Mouse (Mus musculus) intestine, embryonic 14.5 days (tissue): Measurements from ENCODE around the gene Ulbp1. TPM values are rescaled to one million over a fixed set of nuclear protein-coding genes. Genes with fewer than 3 reads are reported as not detected.

Experiments used
- ATAC-seq: fragments of 200-750 bp; cut with Nextera tagmentation; replicated peaks from 2 replicates; pipeline ENCODE4 v1.8.0; 2017; ENCODE audit warnings: low read depth, moderate number of reproducible peaks, moderate TSS enrichment, moderate library complexity; ENCODE audit not compliant: low FRiP score, low TSS enrichment
- DNase-seq: peaks from one replicate; pipeline ENCODE4 v3.0.0-alpha.2; 2018; ENCODE audit warnings: low spot score
- H3K27ac ChIP-seq: fragments of 300-500 bp; sonication (generic); 2 replicates; pipeline ENCODE4 v1.5.1; 2014; ENCODE audit warnings: low read depth, mild to moderate bottlenecking, control low read depth
- H3K27me3 ChIP-seq: fragments of 300-500 bp; sonication (generic); replicated peaks from 2 replicates; pipeline ENCODE4 v1.6.1; 2014; ENCODE audit warnings: low read length, control low read depth; ENCODE audit not compliant: control insufficient read depth, insufficient read depth
- H3K36me3 ChIP-seq: fragments of 300-500 bp; sonication (generic); 2 replicates; pipeline ENCODE4 v1.6.1; 2014; ENCODE audit warnings: low read length, control low read depth; ENCODE audit not compliant: control insufficient read depth, insufficient read depth
- H3K4me1 ChIP-seq: fragments of 300-500 bp; sonication (generic); replicated peaks from 2 replicates; pipeline ENCODE4 v1.6.1; 2014; ENCODE audit warnings: low read length, control low read depth, mixed read lengths; ENCODE audit not compliant: control insufficient read depth, insufficient read depth
- H3K4me2 ChIP-seq: fragments of 300-500 bp; sonication (generic); 2 replicates; pipeline ENCODE4 v1.6.1; 2014; ENCODE audit warnings: low read length
- H3K4me3 ChIP-seq: fragments of 300-500 bp; sonication (generic); 2 replicates; pipeline ENCODE4 v1.5.1; 2014; ENCODE audit warnings: low read depth, low read length, control low read depth, mixed read lengths
- H3K9ac ChIP-seq: fragments of 300-500 bp; sonication (generic); 2 replicates; pipeline ENCODE4 v1.6.1; 2014; ENCODE audit warnings: mild to moderate bottlenecking, low read length
- H3K9me3 ChIP-seq: fragments of 300-500 bp; sonication (generic); 2 replicates; pipeline ENCODE4 v1.6.1; 2016; ENCODE audit warnings: low read length, control low read depth; ENCODE audit not compliant: control insufficient read depth
- WGBS: fragments of 180-500 bp; shearing (Covaris S2); extraction: QIAGEN DNeasy Blood & Tissue Kit; methylation state at CpG from one replicate; pipeline ENCODE4 v1.1.7; 2014; 5-methylcytosine and 5-hydroxymethylcytosine counted together
- polyA plus RNA-seq: library from polyadenylated mRNA; unstranded; fragments of >200 nt; fragmentation: Nextera tagmentation; extraction: Ambion mirVana; gene quantifications from 2 replicates; pipeline ENCODE4 v1.2.1, GENCODE M21; 2014

The Ulbp1 gene
- polyA plus RNA-seq, 1 experiment from 2014 or later: 4.7 TPM

GRCm38 (mm10) chr10:7462006-7462405 is 11.4 kb downstream of the Ulbp1 start:
- 50% methylated on average over 3 of the region's 3 CpGs for WGBS

GRCm38 (mm10) chr10:7438928-7439327 is 34.5 kb downstream of the Ulbp1 start:
- Histone ChIP-seq H3K4me1 (no peaks in the 10 kb centered on the region), H3K27me3 (no peaks in the 10 kb centered on the region), H3K4me2 (no peak overlapping the region), H3K27ac (no peak overlapping the region), H3K9ac (no peak overlapping the region), H3K36me3 (no peaks in the 10 kb centered on the region), H3K9me3 (no peaks in the 10 kb centered on the region), H3K4me3 (no peak overlapping the region)
- WGBS: 75% methylated on average over 2 of the region's 2 CpGs
- DNase-seq (no peak), ATAC-seq (no peak)

More at GRCm38 (mm10) chr10:7462006-7462405, 11.4 kb downstream of the Ulbp1 start:
- DNase-seq: no peak
- H3K27ac ChIP-seq: no peak overlapping the region
- H3K9ac ChIP-seq: no peak overlapping the region
- no peak overlapping the region for H3K4me3 ChIP-seq
- no peaks in the 10 kb centered on the region for H3K4me1 ChIP-seq
- no peaks in the 10 kb centered on the region for H3K9me3 ChIP-seq
- no peak overlapping the region for H3K4me2 ChIP-seq
- H3K36me3 ChIP-seq: no peaks in the 10 kb centered on the region
- ATAC-seq: no peak
- H3K27me3 ChIP-seq: no peaks in the 10 kb centered on the region

GRCm38 (mm10) chr10:7393143-7394035 is 80.0 kb downstream of the Ulbp1 start:
- no peak overlapping the region for H3K9ac ChIP-seq
- H3K4me3 ChIP-seq: peak overlapping the region; percentile 62
- H3K27me3 ChIP-seq: peaks cover 25% of the 10 kb centered on the region
- 6% methylated on average over 54 of the region's 55 CpGs for WGBS
- ATAC-seq (no peak), DNase-seq (peak; percentile 60)
- H3K9me3 ChIP-seq: no peaks in the 10 kb centered on the region
- H3K4me2 ChIP-seq: peak overlapping the region; percentile 99
- peaks cover 5% of the 10 kb centered on the region; the same call in 1 of the 2 replicates for H3K4me1 ChIP-seq
- H3K27ac ChIP-seq: no peak overlapping the region
- H3K36me3 ChIP-seq: no peaks in the 10 kb centered on the region

GRCm38 (mm10) chr10:7391935-7392930 is 81.2 kb downstream of the Ulbp1 start:
- Histone ChIP-seq H3K9me3 (no peaks in the 10 kb centered on the region), H3K27me3 (peaks cover 25% of the 10 kb centered on the region), H3K9ac (peak overlapping the region; percentile 22; the same call in 1 of the 2 replicates), H3K4me2 (peak overlapping the region; percentile 99), H3K27ac (no peak overlapping the region), H3K36me3 (no peaks in the 10 kb centered on the region), H3K4me3 (peak overlapping the region; percentile 62), H3K4me1 (peaks cover 5% of the 10 kb centered on the region; the same call in 1 of the 2 replicates)
- WGBS: under 1% methylated on average over 73 of the region's 73 CpGs
- DNase-seq (peak; percentile 75), ATAC-seq (peak; percentile 61)

- no peak overlapping the region for H3K27ac ChIP-seq
- no peaks in the 10 kb centered on the region for H3K9me3 ChIP-seq
- WGBS: under 1% methylated on average over 19 of the region's 20 CpGs
- peak; percentile 45 for ATAC-seq
- peaks cover 5% of the 10 kb centered on the region; the same call in 1 of the 2 replicates for H3K4me1 ChIP-seq
- H3K27me3 ChIP-seq: peaks cover 25% of the 10 kb centered on the region
- H3K4me3 ChIP-seq: peak overlapping the region; percentile 62
- DNase-seq: no peak
- H3K9ac ChIP-seq: peak overlapping the region; percentile 2; the same call in 1 of the 2 replicates
- no peaks in the 10 kb centered on the region for H3K36me3 ChIP-seq
- peak overlapping the region; percentile 99 for H3K4me2 ChIP-seq
These were observed 81.9 kb downstream of the Ulbp1 start for GRCm38 (mm10) chr10:7391561-7391934.

- Histone ChIP-seq H3K9ac (peak overlapping the region; percentile 37), H3K4me3 (peak overlapping the region; percentile 62), H3K36me3 (no peaks in the 10 kb centered on the region), H3K27ac (no peak overlapping the region), H3K9me3 (no peaks in the 10 kb centered on the region), H3K4me2 (peak overlapping the region; percentile 99), H3K27me3 (peaks cover 25% of the 10 kb centered on the region), H3K4me1 (peaks cover 5% of the 10 kb centered on the region; the same call in 1 of the 2 replicates)
- ATAC-seq (peak; percentile 33; the same call in 1 of the 2 replicates), DNase-seq (peak; percentile 75)
- WGBS: 1% methylated on average over 29 of the region's 31 CpGs
These were observed 82.3 kb downstream of the Ulbp1 start for GRCm38 (mm10) chr10:7391108-7391507.

Other genes with a start within 250 kb of the Ulbp1 start
- gene Lrp11, start 116.2 kb upstream of the Ulbp1 start, polyA plus RNA-seq: 6.1 and 7.3 TPM in 2 replicates
- gene Nup43, start 193.9 kb upstream of the Ulbp1 start, polyA plus RNA-seq: 58.4 and 60.3 TPM in 2 replicates
- 110 and 115 TPM in 2 replicates for gene Pcmt1, start 207.5 kb upstream of the Ulbp1 start, polyA plus RNA-seq
- 15.8 and 16.5 TPM in 2 replicates for gene Lats1, start 207.6 kb upstream of the Ulbp1 start, polyA plus RNA-seq